Mouse (Mus musculus) hindbrain, embryonic 12.5 days (tissue): ENCODE measurements around the gene Xirp1. TPM values are rescaled to one million over a fixed set of nuclear protein-coding genes. Genes with fewer than 3 reads are reported as not detected.

Experiments used
- ATAC-seq: fragments of 200-750 bp; cut with Nextera tagmentation; 2 replicates; pipeline ENCODE4 v1.8.0; 2017; ENCODE audit warnings: moderate TSS enrichment; ENCODE audit not compliant: low FRiP score
- H3K27ac ChIP-seq: fragments of 300-500 bp; sonication (generic); 2 replicates; pipeline ENCODE4 v1.5.1; 2016; ENCODE audit warnings: mild to moderate bottlenecking
- H3K27me3 ChIP-seq: fragments of 300-500 bp; sonication (generic); 2 replicates; pipeline ENCODE4 v1.6.1; 2016; ENCODE audit warnings: mild to moderate bottlenecking
- H3K36me3 ChIP-seq: fragments of 300-500 bp; sonication (generic); 2 replicates; pipeline ENCODE4 v1.6.1; 2016; ENCODE audit warnings: mild to moderate bottlenecking
- H3K4me1 ChIP-seq: fragments of 300-500 bp; sonication (generic); 2 replicates; pipeline ENCODE4 v1.6.1; 2016
- H3K4me2 ChIP-seq: fragments of 300-500 bp; sonication (generic); replicated peaks from 2 replicates; pipeline ENCODE4 v1.6.1; 2016; ENCODE audit warnings: mild to moderate bottlenecking
- H3K4me3 ChIP-seq: fragments of 300-500 bp; sonication (generic); 2 replicates; pipeline ENCODE4 v1.5.1; 2016; ENCODE audit warnings: mild to moderate bottlenecking
- H3K9ac ChIP-seq: fragments of 300-500 bp; sonication (generic); 2 replicates; pipeline ENCODE4 v1.6.1; 2016; ENCODE audit warnings: mild to moderate bottlenecking, moderate library complexity
- H3K9me3 ChIP-seq: fragments of 300-500 bp; sonication (generic); replicated peaks from 2 replicates; pipeline ENCODE4 v1.6.1; 2016; ENCODE audit warnings: mild to moderate bottlenecking
- WGBS: fragments of 180-500 bp; shearing (Covaris S2); methylation state at CpG from one replicate; pipeline ENCODE4 v1.1.7; 2016; 5-methylcytosine and 5-hydroxymethylcytosine counted together
- polyA plus RNA-seq: library from polyadenylated mRNA; unstranded; fragments of >200 nt; fragmentation: Nextera tagmentation; extraction: Ambion mirVana; gene quantifications from 2 replicates; pipeline ENCODE4 v1.2.1, GENCODE M21; 2016

The Xirp1 gene
- polyA plus RNA-seq, 1 experiment from 2014 or later, result 0.04 TPM

DNA sequence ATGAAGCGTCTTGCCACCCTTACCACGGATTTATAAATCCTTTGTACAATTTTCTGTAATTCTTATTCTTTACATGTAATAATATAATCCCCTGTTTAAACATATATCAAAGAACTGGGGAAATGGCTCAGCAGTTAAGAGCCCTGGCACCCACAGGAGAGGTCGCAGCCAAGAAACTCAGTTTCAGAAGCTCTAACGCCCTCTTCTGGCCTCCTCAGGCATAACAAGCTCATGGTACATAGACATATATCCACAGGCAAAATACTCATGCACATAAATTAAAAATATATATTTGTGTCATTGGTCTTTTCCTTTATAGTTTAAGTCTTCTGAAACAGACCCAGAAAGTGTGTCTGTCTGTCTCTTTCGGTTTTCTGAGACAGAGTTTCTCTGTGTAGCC lies 48.8 kb downstream of the Xirp1 start:
- Histone ChIP-seq H3K4me3 (no peak overlapping the region), H3K9ac (no peak overlapping the region), H3K27me3 (0 out of 2 replicates have a peak, but pooled peaks cover 2% of the 10 kb centered on the region), H3K9me3 (no peaks in the 10 kb centered on the region), H3K36me3 (0 out of 2 replicates have a peak, but pooled peaks cover 2% of the 10 kb centered on the region), H3K27ac (no peak overlapping the region), H3K4me1 (peaks cover 26% of the 10 kb centered on the region), H3K4me2 (no peak overlapping the region)
- ATAC-seq, result no peak
- WGBS, result 79% methylated on average over 5 of the region's 5 CpGs

DNA sequence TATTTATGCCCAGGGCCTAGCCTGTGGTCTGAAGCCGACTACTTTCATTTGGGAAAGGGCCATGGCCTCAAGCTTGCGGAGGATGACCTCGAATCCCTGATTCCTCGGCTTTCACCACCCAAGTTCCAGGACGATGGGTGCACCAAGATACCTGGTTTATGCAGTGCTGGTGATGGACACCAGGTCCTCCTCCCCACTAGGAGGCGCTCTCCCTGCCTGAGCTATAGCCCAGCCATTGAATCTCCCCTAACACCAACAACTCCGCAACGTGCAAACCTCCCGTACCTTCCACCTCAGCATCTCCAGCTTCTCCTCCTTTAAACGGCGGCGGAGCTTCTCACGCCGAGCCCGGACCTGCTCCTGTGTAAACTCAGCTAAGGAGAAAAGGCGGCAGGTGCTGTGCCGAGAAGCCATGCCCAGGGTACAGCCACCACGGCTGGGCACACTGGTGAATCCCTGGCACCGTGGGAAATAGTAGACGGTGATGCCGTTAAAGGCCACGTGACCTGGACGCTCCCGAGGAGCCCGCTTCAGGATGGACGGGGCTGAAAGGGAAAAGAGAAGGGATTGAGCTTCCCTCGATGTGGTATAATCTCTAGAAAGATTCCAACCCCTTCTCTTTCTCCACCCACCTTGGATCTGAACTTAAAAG lies 49.4 kb downstream of the Xirp1 start:
- Histone ChIP-seq H3K4me3 (no peak overlapping the region), H3K4me1 (peaks cover 26% of the 10 kb centered on the region), H3K27me3 (0 out of 2 replicates have a peak, but pooled peaks cover 2% of the 10 kb centered on the region), H3K9me3 (no peaks in the 10 kb centered on the region), H3K27ac (no peak overlapping the region), H3K9ac (no peak overlapping the region), H3K4me2 (no peak overlapping the region), H3K36me3 (0 out of 2 replicates have a peak, but pooled peaks cover 2% of the 10 kb centered on the region)
- 89% methylated on average over 26 of the region's 27 CpGs for WGBS
- ATAC-seq, result no peak

DNA sequence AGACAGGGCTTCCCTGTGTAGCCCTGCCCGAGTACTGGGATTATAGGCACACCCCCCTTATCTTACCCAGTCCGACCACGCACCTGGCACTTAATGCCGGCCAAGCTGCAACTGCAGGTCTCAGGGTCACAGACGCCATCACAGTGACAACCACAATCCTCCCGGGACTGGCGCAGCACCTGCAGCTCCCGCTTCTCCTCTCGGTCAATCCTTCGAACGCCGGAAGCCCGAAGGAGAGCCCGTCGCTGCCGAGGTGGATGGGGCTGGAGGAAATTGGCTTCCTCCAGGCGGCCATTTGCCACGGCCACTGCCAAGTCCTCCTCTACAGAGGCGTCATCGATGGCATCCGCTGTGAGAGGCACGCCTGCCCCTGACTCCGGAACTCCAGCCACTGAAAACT lies 50.1 kb downstream of the Xirp1 start:
- Histone ChIP-seq H3K27ac (no peak overlapping the region), H3K36me3 (0 out of 2 replicates have a peak, but pooled peaks cover 2% of the 10 kb centered on the region), H3K4me3 (no peak overlapping the region), H3K9ac (no peak overlapping the region), H3K4me2 (no peak overlapping the region), H3K4me1 (peaks cover 21% of the 10 kb centered on the region), H3K27me3 (no peaks in the 10 kb centered on the region), H3K9me3 (no peaks in the 10 kb centered on the region)
- WGBS, result 95% methylated on average over 23 of the region's 23 CpGs
- no peak for ATAC-seq

DNA sequence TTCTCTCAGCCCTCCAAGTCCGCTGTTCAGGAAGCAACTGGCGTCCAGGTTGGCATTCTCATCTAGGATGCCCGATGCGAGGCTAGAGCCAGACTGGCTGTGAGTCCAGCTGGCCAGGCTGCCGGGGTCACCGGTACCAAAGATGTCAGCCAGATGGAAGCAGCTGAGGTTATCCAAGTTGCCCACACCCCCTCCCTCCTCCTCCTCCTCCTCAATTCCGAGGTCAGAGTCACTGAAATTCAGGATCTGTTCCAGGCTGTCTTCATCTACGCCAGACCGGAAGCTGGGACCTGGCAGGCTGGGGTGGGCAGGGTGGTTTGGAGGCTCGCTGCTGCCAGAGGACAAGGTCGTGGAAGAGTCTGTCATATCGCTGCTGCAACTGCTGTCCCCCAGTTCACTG lies 50.8 kb downstream of the Xirp1 start:
- no peak overlapping the region for H3K27ac ChIP-seq

DNA sequence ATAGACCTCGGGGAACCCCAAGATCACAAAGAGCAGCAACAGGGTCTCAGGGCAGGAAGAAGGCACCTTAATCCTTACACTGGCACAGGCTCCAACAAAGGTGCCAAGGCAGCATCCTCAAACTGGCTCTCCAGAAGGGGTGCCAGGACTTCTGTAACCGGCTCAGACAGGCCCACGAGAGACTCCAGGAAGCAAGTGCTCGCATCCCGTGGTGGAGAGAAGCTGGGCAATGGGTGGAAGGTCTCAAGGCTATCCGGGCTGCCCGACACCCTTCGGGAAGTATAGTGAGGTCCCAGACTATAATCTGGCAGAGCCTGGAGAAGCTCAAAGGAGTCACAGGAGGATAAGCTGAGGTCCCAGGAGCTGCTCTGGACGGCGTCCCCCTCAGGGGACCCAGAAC lies 51.2 kb downstream of the Xirp1 start:
- Histone ChIP-seq H3K4me3 (no peak overlapping the region), H3K4me2 (no peak overlapping the region), H3K27me3 (no peaks in the 10 kb centered on the region), H3K4me1 (peaks cover 10% of the 10 kb centered on the region), H3K27ac (no peak overlapping the region), H3K9ac (no peak overlapping the region), H3K36me3 (0 out of 2 replicates have a peak, but pooled peaks cover 2% of the 10 kb centered on the region), H3K9me3 (no peaks in the 10 kb centered on the region)
- ATAC-seq, result no peak
- WGBS, result 93% methylated on average over 10 of the region's 10 CpGs

More for the DNA sequence above, 50.8 kb downstream of the Xirp1 start:
- Histone ChIP-seq H3K9me3 (no peaks in the 10 kb centered on the region), H3K4me2 (no peak overlapping the region), H3K36me3 (0 out of 2 replicates have a peak, but pooled peaks cover 2% of the 10 kb centered on the region), H3K27me3 (no peaks in the 10 kb centered on the region), H3K4me3 (no peak overlapping the region), H3K9ac (no peak overlapping the region), H3K4me1 (peaks cover 14% of the 10 kb centered on the region)
- ATAC-seq, result no peak
- WGBS, result 94% methylated on average over 12 of the region's 12 CpGs

DNA sequence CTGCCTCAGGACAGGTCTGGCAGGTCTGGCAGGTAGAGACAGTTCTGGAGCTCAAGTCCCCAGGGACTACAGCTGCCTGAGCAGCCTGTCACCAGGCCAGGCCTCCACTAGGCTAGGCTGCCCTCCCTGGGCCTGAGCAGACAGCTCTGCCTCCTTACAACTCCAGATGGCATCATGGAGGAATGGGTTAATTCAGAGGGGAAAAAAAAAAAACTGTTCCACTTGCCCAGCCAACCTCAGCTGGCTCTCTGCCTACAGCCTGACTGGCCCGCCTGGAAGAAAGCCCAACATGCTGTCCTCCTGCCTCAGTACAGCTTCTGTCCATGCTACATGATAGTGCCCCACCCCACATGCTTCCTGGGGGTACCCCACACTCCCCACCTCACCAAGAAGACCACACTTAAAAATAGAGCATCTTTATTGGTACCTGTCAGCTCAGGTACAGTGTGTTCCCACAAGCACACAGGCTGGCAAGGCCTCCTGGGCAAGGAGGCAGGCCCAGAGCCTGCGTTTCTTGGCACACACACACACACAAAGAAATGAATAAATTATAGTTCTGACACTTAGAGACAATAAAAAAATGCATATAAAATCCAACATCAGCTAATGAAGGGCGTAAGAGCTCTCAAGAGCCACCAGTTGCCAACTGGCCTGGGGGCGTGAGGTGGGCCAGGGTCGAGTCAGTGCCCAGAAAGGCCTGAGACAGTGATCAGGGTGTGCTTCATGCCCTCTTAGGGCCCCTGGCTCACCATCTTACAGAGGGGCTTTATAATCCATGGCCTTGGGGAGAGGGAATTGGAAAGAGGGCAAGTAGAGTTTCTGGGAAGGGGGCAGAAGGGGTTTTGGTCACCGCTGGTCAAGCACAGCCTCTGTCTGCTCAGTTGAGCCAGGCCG lies 52.4 kb downstream of the Xirp1 start:
- Histone ChIP-seq H3K36me3 (0 out of 2 replicates have a peak, but pooled peaks cover 2% of the 10 kb centered on the region), H3K4me1 (peaks cover 6% of the 10 kb centered on the region; the same call in 1 of the 2 replicates), H3K4me3 (no peak overlapping the region), H3K4me2 (no peak overlapping the region), H3K27ac (no peak overlapping the region), H3K27me3 (no peaks in the 10 kb centered on the region), H3K9ac (no peak overlapping the region), H3K9me3 (no peaks in the 10 kb centered on the region)
- ATAC-seq, result 0 out of 2 replicates have a peak, but pooled peaks have one; percentile 38
- WGBS, result 87% methylated on average over 7 of the region's 7 CpGs

DNA sequence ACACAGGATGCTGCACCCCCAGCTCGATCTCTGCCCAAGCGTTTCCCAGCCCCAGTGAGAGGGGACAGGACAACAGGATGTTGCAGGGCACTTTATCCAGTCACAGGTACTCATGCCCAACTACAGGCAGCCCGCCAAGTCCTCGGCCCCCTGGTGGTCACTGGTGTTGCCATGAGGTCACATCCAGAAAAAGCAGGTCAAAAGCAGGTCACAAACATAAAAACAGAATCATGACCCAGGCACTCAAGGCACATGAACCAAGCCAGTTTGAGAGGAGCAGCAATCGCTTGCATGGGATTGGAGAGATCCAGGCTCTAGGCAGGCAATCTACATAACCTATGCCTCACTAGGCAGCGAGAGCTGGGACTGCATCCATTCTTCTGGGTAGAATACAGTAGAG lies 53.2 kb downstream of the Xirp1 start:
- peaks cover 6% of the 10 kb centered on the region; the same call in 1 of the 2 replicates for H3K4me1 ChIP-seq
- 0 out of 2 replicates have a peak, but pooled peaks cover 2% of the 10 kb centered on the region for H3K36me3 ChIP-seq
- 43% methylated on average over 6 of the region's 6 CpGs for WGBS
- H3K9me3 ChIP-seq, result no peaks in the 10 kb centered on the region
- ATAC-seq, result 0 out of 2 replicates have a peak, but pooled peaks have one; percentile 32
- no peak overlapping the region for H3K27ac ChIP-seq
- no peak overlapping the region for H3K4me2 ChIP-seq
- no peaks in the 10 kb centered on the region for H3K27me3 ChIP-seq
- H3K9ac ChIP-seq, result no peak overlapping the region
- H3K4me3 ChIP-seq, result no peak overlapping the region

DNA sequence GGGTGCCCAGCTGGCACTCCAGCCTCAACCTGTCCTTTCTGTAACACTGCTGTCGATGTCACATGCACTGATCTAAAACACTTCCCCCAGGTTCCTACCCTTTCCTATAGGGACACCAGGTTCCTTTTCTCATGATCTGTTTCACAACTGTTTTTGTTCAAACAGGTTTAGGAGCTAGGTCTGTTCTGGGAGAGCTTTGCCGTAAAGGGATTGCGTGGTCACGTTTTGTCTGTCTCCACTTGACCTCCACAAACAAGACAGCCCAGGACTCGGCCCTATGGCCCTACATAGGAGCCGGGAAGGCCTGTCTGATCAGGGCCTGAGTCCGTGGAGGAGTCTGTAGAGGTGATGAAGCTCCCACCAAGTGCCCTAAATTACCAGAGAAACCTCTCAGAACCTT lies 53.6 kb downstream of the Xirp1 start:
- Histone ChIP-seq H3K4me3 (no peak overlapping the region), H3K4me1 (peaks cover 6% of the 10 kb centered on the region; the same call in 1 of the 2 replicates), H3K9ac (no peak overlapping the region), H3K9me3 (no peaks in the 10 kb centered on the region), H3K27me3 (no peaks in the 10 kb centered on the region), H3K4me2 (no peak overlapping the region), H3K27ac (no peak overlapping the region), H3K36me3 (0 out of 2 replicates have a peak, but pooled peaks cover 2% of the 10 kb centered on the region)
- no peak for ATAC-seq
- WGBS, result 84% methylated on average over 7 of the region's 7 CpGs

DNA sequence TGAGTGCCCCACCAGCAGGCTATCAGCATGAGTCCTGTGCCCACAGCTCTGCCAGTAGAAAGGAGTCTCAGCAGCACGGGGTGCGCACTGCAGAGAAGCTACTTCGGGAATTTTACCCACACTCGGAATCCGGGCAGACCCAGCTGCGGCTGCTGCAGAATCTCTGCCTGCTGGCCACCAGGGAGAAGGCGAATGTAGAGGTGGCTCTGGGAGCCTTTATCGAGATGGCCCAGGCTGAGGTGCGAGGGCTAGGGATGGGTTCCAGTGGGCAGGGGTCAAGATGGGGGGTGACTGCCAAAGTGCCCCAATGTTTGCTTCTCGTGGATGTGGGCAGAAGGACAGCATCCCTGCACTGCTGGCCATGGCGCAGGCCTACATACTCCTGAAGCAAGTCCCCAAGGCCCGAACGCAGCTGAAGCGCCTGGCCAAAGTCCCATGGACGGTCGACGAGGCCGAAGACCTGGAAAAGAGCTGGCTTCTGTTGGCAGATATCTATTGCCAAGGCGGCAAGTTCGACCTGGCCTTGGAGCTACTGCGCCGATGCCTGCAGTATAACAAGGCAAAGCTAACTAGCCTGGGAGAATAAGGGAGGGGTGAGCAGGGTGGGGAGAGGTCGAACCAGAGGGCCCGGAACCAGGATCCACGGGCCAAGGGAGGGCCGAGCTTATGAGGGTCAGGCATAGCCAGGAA lies 57.0 kb downstream of the Xirp1 start:
- no peak for ATAC-seq
- H3K9ac ChIP-seq, result no peak overlapping the region
- no peaks in the 10 kb centered on the region for H3K36me3 ChIP-seq
- H3K9me3 ChIP-seq, result no peaks in the 10 kb centered on the region
- no peak overlapping the region for H3K27ac ChIP-seq
- peaks cover 5% of the 10 kb centered on the region; the same call in 1 of the 2 replicates for H3K27me3 ChIP-seq
- 89% methylated on average over 26 of the region's 26 CpGs for WGBS
- H3K4me1 ChIP-seq, result peaks cover 12% of the 10 kb centered on the region; the same call in 1 of the 2 replicates
- H3K4me3 ChIP-seq, result no peak overlapping the region
- no peak overlapping the region for H3K4me2 ChIP-seq

DNA sequence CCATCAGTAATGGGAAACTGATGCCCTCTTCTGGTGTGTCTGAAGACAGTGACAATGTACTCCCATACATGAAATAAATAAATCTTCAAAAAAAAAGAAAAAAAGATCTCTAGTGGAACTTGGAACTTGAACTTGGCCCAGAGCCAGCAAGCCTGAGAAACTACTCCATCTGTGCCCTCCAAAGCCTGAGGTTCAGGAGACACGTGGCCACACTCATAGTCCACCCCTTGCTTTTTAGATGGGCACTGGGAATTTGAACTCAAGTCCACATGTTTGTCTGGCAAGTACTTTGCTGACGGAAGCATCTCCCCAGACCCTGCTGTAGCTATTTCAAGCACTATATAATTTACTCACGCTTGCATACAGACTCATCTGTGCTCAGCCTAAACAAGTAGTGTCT lies 58.2 kb downstream of the Xirp1 start:
- H3K9ac ChIP-seq, result no peak overlapping the region
- no peak overlapping the region for H3K4me3 ChIP-seq
- H3K27ac ChIP-seq, result no peak overlapping the region
- H3K4me1 ChIP-seq, result peaks cover 7% of the 10 kb centered on the region; the same call in 1 of the 2 replicates
- 84% methylated on average over 3 of the region's 3 CpGs for WGBS
- no peak overlapping the region for H3K4me2 ChIP-seq
- H3K36me3 ChIP-seq, result no peaks in the 10 kb centered on the region
- peaks cover 5% of the 10 kb centered on the region; the same call in 1 of the 2 replicates for H3K27me3 ChIP-seq
- ATAC-seq, result no peak
- H3K9me3 ChIP-seq, result no peaks in the 10 kb centered on the region

DNA sequence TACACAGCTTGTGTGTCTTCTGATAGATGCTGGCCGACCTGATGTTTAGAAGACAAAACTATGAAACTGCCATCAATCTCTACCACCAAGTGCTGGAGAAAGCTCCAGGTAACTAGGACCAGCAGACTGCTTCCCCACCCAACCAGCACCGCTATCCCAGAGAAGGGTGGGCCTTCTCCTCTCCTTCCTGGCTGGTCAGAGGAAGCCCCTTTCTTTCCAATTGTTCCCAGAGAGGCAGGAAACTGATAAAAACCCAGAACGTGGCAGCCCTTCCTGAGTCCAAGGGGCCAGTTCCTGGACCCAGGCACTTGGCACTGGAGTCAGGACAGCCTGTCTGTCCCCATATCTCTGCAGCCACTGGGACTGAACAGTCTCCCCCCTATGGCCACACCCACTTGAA lies 59.2 kb downstream of the Xirp1 start:
- Histone ChIP-seq H3K36me3 (no peaks in the 10 kb centered on the region), H3K4me1 (0 out of 2 replicates have a peak, but pooled peaks cover 6% of the 10 kb centered on the region), H3K9me3 (no peaks in the 10 kb centered on the region), H3K9ac (no peak overlapping the region), H3K27me3 (peaks cover 5% of the 10 kb centered on the region; the same call in 1 of the 2 replicates), H3K27ac (no peak overlapping the region), H3K4me3 (no peak overlapping the region), H3K4me2 (no peak overlapping the region)
- 73% methylated on average over 3 of the region's 3 CpGs for WGBS
- ATAC-seq, result no peak
